Mouse (Mus musculus): ENCODE data around the gene Smyd3. TPM values are rescaled to one million over a fixed set of nuclear protein-coding genes. Genes with fewer than 3 reads are reported as not detected.

Gene Smyd3
- polyA plus RNA-seq, 1 experiment: 19.9 TPM

DNA sequence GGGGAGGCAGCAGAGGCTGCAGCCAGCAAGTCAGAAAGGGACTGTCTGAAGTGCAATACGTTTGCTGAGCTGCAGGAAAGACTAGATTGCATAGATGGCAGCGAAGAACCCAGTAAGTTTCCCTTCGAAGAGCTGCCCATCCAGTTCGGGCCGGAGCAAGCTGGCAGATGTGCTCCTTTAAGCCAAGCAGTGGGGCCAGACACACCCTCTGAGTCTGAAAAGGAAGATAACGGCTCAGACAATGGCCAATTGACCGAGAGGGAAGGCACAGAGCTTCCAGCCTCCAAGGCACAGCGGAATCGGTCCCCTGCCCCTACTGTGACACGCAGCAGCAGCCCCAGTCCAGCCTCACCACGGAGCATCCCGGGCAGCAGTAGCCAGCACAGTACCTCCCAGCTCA is 602.8 kb downstream of the Smyd3 start:
- Histone ChIP-seq H3K27ac (ENCODE audit: insufficient read depth, low read depth, low read length) (no peak overlapping the region), H3K4me1 (ENCODE audit: control insufficient read depth, insufficient read depth, low read length) (peaks cover 6% of the 10 kb centered on the region), H3K4me3 (ENCODE audit: insufficient read depth, low read length) (no peak overlapping the region)
- TF ChIP-seq POLR2A (IDR thresholded peaks at IDR 0.05; ENCODE audit: borderline replicate concordance, low read depth, low read length) (no peak), CTCF (IDR thresholded peaks at IDR 0.05; ENCODE audit: low read depth, low read length) (no peak)

DNA sequence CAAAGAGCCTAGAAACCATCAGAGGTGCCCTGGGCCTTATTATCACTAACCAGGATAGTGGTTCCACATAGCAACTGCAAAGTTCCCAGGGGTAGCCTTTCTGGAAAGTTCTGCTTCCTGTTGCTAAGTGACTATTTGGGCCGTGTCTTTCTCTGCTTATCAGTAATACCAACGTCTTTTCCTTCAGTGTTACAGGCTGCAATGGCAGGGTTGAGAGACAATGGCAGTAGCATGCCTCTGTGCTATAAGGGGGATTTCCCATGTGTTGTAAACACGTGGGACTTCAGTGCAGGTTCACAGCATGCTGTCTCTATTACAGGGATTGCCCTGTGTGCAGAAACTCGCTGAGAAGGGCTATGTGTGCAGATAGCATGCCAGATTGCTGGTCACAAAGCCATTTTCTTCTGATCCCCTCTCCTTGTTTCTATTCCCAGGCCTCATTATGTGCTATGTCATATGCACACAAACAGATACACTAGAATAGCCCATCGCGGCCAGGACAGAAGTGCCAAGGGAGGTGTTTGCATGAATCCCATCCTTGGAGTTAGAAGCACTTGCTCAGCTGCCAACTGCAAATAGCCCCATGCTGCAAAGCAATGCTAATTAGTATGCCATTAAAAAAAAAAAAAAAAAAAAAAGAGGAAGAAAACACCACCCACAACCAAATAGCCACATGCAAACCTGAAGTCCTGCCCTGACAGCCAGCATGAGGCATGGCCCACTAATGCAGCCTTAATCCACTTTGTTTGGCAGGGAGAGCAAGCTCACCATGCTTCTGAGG is 604.7 kb downstream of the Smyd3 start:
- TF ChIP-seq POLR2A (IDR thresholded peaks at IDR 0.05; ENCODE audit: borderline replicate concordance, low read depth, low read length) (no peak), CTCF (IDR thresholded peaks at IDR 0.05; ENCODE audit: low read depth, low read length) (no peak)
- H3K4me3 ChIP-seq (ENCODE audit: insufficient read depth, low read length): no peak overlapping the region
- H3K27ac ChIP-seq (ENCODE audit: insufficient read depth, low read depth, low read length): no peak overlapping the region
- H3K4me1 ChIP-seq (ENCODE audit: control insufficient read depth, insufficient read depth, low read length): peaks cover 6% of the 10 kb centered on the region

DNA sequence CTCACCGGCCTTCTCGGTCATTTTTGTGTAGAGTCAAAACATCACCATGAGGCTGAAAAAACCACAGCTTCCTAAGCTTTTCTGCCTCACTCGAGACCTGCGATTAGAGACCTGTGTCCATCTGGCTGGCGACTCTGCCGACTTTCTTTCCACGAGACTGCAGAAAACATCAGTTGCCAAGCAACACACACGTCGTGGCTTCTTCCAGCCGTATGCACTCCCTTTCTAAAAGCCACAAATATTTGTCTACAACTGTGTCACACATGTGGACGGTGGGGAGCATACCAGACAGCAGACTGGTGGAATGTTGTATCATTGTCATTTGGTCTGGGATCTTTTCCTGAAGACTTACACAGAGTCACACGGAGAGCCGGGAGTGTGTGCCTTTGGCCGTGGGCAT is 606.9 kb downstream of the Smyd3 start:
- Histone ChIP-seq H3K27ac (ENCODE audit: insufficient read depth, low read depth, low read length) (no peak overlapping the region), H3K4me3 (ENCODE audit: insufficient read depth, low read length) (no peak overlapping the region)
- TF ChIP-seq CTCF (IDR thresholded peaks at IDR 0.05; ENCODE audit: low read depth, low read length): no peak

More for the DNA sequence above, 606.9 kb downstream of the Smyd3 start:
- H3K4me1 ChIP-seq (ENCODE audit: control insufficient read depth, insufficient read depth, low read length): peaks cover 6% of the 10 kb centered on the region

Other genes starting within 250 kb of the Smyd3 start
- 17.1 and 27.9 TPM in 2 replicates for gene Tfb2m, start 28.2 kb upstream of the Smyd3 start, polyA plus RNA-seq (2012; ENCODE audit: insufficient read depth, insufficient read length, missing spikeins)
- gene Cnst, start 28.3 kb upstream of the Smyd3 start, polyA plus RNA-seq (2012; ENCODE audit: insufficient read depth, insufficient read length, missing spikeins): 8.9 and 11.9 TPM in 2 replicates
- gene Sccpdh, start 150.2 kb upstream of the Smyd3 start, polyA plus RNA-seq (2012; ENCODE audit: insufficient read depth, insufficient read length, missing spikeins): 5.5 and 6.8 TPM in 2 replicates
- not detected in 2 replicates for gene Kif28, start 227.2 kb upstream of the Smyd3 start, polyA plus RNA-seq (2012; ENCODE audit: insufficient read depth, insufficient read length, missing spikeins)

All from bone marrow macrophage, adult 2 months (primary cell).